Mouse (Mus musculus) retina, postnatal 7 days (tissue): ENCODE data around the gene Actn1.

Experiments
- DNase-seq: peaks from one replicate; pipeline ENCODE4 v3.0.0-alpha.2; 2012; ENCODE audit warnings: low read depth, low spot score

The Actn1 gene

DNA sequence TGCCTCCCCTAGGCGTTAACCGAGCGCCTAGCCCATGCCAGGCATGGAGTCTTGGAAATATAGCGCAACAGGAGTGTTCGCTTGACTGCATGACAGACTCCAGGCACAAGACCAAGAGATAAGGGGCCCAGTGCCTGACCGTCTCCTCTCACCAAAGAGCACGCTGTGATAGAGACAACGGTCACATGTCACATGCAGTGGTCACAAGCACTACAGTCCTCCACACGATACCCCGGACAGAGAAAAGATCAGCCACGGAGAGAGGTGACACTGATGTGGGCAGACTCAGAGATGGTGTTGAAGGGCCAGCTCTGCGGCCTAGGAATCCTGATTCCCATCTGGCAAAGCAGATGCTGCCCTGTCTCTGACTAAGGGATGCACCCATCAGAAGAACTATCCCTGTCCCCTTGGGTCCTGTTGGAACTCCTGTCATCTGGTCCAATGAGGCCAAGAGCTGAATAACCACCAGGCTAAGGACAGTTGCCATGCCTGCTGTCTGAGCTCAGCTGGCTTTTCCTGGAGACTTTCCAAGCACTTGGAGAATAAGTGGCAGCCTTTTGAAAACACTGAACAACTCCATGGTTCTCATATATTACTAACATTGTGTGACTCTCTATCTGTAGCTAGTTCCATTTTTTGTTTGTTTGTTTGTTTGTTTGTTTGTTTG, 123.8 kb downstream of the Actn1 start:
- DNase-seq: no peak

DNA sequence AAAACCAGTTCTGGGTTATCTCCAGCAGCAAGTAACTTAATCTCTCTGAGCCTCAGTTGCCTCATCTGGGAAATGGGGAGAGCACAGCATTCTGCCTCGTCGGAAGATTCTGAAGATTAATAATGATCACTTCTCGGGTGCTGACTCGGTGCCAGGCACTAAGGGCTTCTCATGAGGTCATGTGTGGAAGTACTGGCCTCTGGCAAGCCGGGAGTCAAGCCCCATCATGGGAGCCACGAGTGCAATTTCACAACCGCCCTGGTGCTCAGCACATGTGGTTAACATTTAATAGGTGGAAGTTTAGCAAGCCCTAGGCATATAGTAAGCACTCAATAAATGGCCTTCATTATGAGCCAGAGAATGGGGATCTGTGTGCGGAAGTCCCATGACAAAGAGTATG, 125.0 kb downstream of the Actn1 start:
- no peak for DNase-seq

DNA sequence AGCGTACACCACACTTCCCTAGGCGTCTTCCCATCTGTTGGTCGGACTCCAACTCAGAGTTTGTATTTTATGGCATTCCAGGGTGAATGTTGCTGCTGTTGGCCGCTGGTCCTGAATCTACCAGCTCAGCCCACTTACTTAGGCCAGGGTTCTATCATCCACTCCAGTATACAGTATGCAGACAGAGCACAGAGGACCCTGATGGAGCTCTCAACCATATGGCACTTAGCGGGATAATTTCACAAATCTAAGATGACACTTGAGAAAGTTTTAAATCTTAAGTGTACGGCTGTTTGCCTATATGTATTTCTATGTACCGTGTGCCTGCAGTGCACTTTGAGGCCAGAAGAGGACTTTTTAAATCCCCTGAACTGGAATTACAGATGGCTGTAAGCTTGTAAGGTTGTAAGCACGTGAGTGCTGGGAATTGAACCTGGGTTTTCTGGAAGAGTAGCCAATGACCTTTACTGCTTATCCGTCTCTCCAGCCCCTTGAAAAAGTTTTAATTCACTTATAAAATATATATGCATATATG, 127.1 kb downstream of the Actn1 start:
- DNase-seq: no peak

DNA sequence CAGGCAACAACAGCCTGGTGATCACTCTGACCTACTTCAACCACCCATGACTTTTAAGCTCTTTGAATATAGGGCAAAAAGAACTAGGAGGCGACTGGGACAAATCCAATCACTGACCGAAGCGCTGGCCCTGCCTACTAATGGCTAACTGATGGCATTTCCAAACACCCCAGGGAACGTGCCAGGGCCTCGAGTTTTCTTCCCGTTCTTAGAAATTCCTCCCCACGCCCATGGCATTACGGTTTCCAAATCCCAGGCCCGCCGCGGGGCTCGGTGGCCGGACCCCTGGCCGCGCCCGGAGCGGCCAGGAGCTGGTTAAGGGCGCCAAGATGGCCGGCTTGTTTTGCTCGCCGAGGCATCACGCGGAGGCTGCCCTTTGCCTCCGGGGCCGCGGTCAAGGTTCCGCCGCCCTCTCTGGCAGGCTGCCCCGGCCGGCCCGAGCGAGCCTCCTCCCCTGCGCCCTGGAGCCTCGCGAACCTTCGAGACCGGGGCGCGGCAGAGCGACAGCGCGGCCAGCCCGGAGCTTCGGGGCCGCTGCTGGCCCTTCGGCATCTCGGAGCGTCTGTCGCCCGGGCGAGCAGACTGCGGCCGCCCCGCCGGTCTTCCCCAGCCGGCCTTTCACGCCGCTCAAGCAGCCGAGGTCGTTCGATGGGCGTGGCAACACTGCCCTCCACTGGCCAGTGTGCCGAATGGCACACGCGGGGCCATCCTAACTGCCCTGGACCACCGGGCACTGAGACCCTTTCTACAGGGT, 127.7 kb downstream of the Actn1 start:
- DNase-seq: peak; percentile 79

DNA sequence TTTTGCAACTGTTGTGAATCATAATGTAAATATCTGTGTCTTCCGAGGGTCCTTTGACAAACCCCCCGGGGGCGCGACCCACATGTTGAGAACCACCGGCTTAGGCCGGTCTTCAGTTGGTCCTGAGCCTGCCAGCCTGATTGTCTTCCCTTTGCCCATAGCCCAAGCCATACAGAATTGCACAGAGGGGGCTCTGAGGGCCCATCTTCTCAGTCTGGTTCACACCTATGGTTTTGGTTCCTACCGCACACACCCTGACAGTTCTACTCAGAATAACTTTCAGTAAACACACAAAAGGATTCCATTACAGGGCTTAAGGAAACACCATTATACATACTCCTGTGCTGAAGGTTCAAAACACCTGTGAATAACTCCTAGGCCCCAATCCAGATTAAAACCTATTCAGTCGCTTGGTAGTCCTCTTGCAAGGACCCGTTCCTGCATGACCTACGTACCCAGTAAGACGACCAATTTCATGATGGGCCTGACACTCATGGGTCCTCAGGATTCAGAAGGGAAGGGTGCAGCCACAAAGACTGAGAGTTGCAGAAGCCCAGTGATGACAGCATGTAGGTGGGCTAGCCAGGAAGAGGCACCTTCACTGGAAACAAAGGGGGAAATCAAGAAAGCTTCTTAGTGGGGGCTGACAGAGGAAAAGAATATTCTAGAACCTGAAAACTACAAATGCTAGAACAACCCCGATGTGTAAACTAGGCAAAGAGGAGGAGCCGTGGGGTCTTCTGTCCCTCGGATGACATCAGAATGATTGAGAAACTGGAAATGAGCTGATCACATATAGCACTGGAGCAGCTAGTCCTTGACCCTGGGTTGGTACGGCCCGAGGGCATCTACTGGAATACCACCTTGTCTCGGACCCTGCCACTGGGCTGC, 128.6 kb downstream of the Actn1 start:
- DNase-seq: no peak

DNA sequence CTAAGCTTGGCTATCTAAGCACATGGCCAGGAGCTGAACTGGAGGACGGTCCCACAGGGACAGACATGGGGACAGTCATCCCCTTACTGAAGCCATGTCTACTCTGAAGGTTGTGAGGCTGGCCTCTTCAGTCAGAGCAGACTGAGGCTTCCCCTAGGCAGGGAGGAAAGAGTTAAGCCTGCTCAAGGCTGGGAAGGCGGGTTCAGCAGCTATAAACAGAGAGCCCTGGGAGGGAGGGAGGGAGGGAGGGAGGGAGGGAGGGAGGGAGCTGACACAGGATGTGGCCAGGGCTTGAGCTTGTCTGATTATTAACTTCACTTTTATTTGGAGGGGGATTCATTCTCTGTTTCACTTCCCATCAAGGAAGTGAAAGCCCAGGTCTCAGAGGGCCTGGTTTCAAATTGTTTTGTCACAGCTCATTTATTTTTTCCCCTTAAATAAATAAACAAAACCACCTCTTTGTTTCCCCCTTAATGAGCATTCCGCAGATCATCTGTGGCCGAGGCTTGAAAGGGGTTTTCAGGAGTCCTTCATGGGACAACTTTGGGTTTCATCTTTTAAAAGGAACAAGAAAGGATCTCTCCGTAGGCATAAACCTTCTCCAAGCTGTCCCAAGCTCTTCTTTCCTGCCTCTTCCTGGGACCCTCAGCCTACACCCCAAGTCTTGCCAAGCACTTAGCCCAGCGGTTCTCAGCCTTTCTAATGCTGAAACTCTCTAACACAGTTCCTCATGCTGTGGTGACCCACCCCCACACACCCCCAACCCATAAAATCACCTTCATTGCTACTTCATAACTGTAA, 129.4 kb downstream of the Actn1 start:
- DNase-seq: no peak

DNA sequence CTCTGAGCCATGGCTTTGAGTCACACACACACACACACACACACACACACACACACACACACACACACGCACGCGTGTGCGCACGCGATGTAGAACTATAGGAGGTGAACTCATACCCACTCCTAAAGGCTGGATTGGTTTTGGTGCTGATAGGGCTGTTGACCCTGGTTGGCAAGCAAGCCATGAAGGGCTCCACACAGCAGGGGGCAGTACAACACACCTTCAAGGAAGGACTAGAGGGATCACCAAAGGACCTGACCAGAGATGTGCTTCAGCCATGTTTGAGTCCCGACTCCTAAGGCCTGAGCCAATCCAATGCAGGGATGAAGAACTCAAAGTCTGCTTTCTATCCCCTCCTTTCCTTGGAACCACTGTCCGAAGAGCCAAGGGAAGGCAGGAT, 130.6 kb downstream of the Actn1 start:
- DNase-seq: no peak

DNA sequence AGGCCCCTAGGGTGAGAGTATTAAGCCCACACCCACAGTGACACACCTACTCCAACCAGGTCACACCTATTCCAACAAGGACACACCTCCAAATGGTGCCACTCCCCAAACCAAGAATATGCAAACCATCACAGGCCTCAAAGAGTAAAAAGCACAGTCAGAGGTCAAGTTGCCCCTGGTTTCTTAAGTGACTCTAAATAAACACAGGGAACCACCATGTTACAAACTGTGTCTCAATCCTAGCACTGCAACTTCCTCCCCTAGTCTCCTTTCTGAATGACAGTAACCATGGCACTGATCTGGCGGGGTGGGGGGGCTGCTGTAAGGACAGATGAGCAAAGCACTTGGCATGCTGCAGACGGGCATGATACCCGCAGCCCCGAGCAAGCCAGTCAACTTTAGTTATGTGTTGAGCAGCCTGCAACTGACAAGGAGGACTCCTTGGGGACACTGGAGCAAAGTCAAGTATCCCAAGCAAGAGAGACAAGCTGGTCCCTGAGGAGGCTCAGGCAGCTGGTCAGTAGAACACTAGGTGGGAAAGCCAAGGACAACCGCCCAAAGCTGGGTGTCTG, 132.9 kb downstream of the Actn1 start:
- DNase-seq: no peak

DNA sequence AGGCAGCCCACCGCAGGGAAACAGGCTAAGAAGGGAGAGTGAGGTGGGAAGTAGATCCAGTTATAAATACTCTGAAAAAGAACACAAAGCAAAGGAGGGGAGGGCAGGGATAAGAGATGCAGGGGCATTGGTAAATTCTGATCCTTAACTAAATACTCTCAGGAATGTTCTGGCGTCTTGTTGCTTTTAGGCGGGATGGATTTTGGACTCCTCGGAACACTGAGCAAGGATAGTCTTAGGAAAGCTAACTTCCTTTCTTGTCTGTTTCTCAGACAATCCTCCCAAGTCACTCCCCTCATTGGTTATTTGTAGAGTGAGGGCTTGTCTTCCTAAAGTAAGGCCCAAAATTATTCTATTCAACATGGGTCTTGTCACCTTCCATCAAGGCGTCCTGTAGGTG, 134.9 kb downstream of the Actn1 start:
- no peak for DNase-seq

DNA sequence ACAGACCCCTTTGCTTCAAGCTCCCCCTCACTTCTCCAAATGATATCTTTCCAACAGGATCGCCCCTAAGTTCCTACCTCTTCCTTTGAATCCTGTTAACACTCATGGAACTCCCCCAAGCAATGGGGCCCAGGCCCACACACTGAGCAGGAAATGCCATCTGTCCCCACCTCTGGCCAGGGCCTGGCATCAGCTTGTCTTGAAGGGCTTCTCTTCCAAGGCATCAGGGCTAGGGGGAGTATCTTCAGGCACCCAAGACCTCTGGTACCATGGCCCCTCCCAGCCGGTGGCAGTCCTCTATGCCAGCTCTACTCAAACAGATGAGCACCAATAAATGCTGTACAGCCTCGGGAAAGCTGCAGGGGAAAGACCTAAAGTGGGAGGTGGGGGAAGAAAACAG, 135.4 kb downstream of the Actn1 start:
- DNase-seq: no peak

DNA sequence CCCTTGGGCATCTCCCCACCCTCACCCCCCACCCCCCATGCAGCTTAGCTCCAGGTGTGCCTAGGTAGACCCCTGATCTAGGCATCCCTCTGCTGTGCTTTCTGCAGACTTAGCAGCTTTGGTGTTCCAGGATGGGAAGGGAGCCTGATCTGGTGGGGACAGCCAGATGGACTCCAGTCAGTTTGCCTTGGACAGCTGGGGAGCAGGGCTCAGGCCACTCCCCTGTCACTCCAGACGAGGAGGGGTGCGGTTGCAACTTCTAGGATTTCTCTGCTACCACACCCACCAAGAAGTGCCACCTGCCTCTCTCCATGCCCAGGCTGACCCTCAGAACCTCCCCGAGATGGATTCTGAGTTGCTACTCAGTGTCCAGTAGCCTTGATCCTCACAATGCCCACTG, 136.0 kb downstream of the Actn1 start:
- no peak for DNase-seq

DNA sequence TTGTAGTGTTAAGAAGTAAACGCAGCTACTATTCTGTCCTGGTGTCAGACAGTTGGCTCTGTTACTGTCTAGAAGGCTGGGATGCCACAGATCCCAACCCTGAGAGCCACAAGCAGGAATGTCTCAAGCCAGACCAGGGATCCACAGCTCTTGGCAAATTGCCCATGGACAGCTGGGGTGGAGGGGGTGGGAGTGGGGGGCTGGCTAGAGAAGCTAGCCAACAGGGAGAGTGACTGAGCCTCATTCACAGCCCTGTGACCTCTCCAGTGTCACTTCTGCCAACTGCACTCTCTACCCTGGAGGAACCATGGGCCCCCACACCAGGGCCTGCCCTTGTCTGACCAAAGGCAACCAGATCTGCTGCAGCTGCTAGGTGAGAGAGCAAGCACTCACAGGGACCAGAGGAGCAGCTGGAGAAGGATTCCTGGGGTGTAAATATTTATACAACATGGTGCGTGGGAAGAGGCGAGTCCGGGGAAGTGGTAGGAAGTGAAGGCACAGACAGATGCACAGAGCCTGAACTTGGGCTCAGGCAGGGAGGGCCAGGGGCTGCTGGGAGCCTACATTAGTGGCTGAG, 136.9 kb downstream of the Actn1 start:
- no peak for DNase-seq

DNA sequence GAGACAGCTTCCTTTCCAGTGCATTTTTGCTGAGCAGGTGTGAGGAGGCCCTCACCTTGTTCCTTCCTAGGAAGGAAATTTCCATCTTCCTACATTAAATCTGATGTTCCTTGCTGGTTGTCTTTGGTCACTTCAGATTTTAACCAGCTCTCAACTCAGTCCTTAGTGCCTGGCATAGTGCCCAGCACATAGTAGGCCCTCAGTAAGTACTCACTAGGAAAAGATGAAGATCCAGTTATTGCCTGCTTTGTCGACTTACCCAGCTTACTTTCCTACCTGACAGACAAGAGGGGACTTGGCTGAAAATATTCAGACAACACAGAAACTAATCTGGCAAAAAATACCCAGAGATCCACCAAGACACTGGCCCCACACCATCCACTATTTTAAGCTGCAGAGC, 138.7 kb downstream of the Actn1 start:
- DNase-seq: no peak

DNA sequence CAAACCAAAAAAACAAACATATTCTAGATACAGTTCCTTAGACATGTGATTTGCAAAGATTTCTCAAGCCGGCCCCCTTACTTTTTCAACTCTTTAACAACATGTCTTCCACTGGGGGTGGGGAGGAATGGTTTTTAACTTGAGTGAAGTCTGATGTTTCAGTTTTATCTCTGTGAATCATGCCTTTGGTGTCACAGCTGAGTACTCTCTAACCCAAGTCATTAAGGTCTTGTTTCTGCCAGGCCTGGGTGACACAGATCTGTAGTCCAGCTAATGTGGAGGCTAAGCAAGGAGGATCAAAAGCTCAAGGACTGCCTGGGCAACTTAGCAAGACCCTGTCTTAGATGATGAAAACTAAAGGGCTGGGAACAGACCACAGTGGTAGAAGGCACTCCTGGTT, 141.6 kb downstream of the Actn1 start:
- no peak for DNase-seq
